Mouse (Mus musculus): Measurements from ENCODE around the gene Vmn1r129. TPM values are rescaled to one million over a fixed set of nuclear protein-coding genes. Genes with fewer than 3 reads are reported as not detected.
"Not testable (repeated sequence)": the region's sequence is repeated elsewhere in the genome, so short reads cannot be mapped to it uniquely, and the experiment has no call there.

Gene Vmn1r129
- polyA plus RNA-seq (2015; fragmentation: Nextera tagmentation; extraction: Ambion mirVana), result not detected in 2 replicates

DNA sequence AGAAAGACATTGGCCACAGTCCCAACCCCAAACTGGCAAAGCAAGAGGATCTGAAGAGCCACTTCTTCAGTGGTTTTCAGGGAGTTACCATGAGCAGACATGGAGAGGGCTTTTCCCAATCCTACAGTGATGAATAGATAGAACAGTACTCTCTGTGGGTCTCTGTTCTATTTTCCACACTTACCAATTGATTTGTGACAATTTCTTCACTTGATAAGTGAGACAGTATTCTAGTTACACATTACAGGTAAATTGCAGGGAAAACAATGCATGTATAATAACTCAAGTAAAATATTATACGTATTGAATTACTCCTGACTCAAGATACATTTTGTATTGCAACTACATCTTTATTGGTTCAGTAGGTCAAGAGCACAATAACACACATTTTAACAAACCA lies at the start of gene Vmn1r129:
Gene Vmn1r129, minus strand, starts transcription at position 101 of the 400 bp plus-strand sequence.
- not testable (repeated sequence) for H3K36me3 ChIP-seq; H3K4me3 ChIP-seq (replicated peaks); H3K27ac ChIP-seq (replicated peaks); H3K27me3 ChIP-seq; H3K4me2 ChIP-seq (replicated peaks); H3K9ac ChIP-seq; H3K4me1 ChIP-seq; H3K9me3 ChIP-seq (replicated peaks); ATAC-seq (ENCODE audit: insufficient number of reproducible peaks, low FRiP score, low TSS enrichment, low read depth)
- no CpG with 5 or more reads among the region's 1 CpGs for WGBS

DNA sequence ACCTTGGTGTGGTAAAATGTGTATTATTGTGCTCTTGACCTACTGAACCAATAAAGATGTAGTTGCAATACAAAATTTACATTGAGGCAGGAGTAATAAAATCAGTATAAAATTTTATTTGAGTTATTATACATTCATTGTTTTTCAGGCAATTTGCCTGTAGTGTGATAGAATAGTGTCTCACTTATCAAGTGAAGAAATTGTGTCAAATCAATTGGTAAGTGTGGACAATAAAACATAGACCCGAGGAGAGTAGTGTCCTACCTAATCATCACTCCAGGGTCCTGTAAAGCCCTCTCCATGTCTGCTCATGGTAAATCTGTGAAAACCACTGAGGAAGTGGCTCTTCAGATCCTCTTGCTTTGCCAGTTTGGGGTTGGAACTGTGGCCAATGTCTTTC lies 12.0 kb downstream of the Vmn1r129 start, which contains the start of gene Vmn1r128:
Gene Vmn1r128, plus strand, starts transcription at position 301 of the 400 bp plus-strand sequence.
- 61% methylated on average over 1 of the region's 1 CpGs for WGBS
- H3K9me3 ChIP-seq (replicated peaks); H3K4me3 ChIP-seq (replicated peaks); H3K27ac ChIP-seq (replicated peaks); H3K36me3 ChIP-seq; H3K9ac ChIP-seq; H3K4me2 ChIP-seq (replicated peaks); H3K27me3 ChIP-seq; ATAC-seq (ENCODE audit: insufficient number of reproducible peaks, low FRiP score, low TSS enrichment, low read depth); H3K4me1 ChIP-seq: not testable (repeated sequence)

DNA sequence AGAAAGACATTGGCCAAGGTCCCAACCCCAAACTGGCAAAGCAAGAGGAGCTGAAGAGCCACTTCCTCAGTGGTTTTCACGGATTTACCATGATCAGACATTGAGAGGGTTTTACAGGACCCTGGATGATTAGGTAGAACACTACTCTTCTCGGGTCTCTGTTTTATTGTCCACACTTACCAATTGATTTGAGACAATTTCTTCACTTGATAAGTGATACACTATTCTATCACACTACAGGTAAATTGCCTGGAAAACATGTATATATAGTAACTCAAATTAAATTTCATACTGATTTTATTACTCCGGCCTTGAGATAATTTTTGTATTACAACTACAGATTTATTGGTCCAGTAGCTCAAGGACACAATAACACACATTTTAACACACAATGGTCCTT lies 41.3 kb downstream of the Vmn1r129 start, which contains the start of gene Vmn1r127:
Gene Vmn1r127, minus strand, starts transcription at position 101 of the 400 bp plus-strand sequence.
- ATAC-seq (ENCODE audit: insufficient number of reproducible peaks, low FRiP score, low TSS enrichment, low read depth), result not testable (repeated sequence)

More for the DNA sequence above, 41.3 kb downstream of the Vmn1r129 start, which contains the start of gene Vmn1r127:
- no CpG with 5 or more reads among the region's 3 CpGs for WGBS
- not testable (repeated sequence) for H3K36me3 ChIP-seq; H3K4me2 ChIP-seq (replicated peaks); H3K4me1 ChIP-seq; H3K9ac ChIP-seq; H3K27me3 ChIP-seq; H3K4me3 ChIP-seq (replicated peaks); H3K27ac ChIP-seq (replicated peaks); H3K9me3 ChIP-seq (replicated peaks)

Other genes starting within 250 kb of the Vmn1r129 start
- not detected in 2 replicates for gene Vmn1r122, start 227.2 kb downstream of the Vmn1r129 start, polyA plus RNA-seq (2015; fragmentation: Nextera tagmentation; extraction: Ambion mirVana)
- not detected in 2 replicates for gene Vmn1r123, start 199.1 kb downstream of the Vmn1r129 start, polyA plus RNA-seq (2015; fragmentation: Nextera tagmentation; extraction: Ambion mirVana)
- gene Gm5157, start 170.9 kb downstream of the Vmn1r129 start, polyA plus RNA-seq (2015; fragmentation: Nextera tagmentation; extraction: Ambion mirVana), result not detected in 2 replicates
- not detected in 2 replicates for gene Vmn1r124, start 100.7 kb downstream of the Vmn1r129 start, polyA plus RNA-seq (2015; fragmentation: Nextera tagmentation; extraction: Ambion mirVana)
- not detected in 2 replicates for gene Vmn1r125, start 89.1 kb downstream of the Vmn1r129 start, polyA plus RNA-seq (2015; fragmentation: Nextera tagmentation; extraction: Ambion mirVana)
- not detected in 2 replicates for gene Vmn1r126, start 59.8 kb downstream of the Vmn1r129 start, polyA plus RNA-seq (2015; fragmentation: Nextera tagmentation; extraction: Ambion mirVana)
- gene Vmn1r127, start 41.4 kb downstream of the Vmn1r129 start, polyA plus RNA-seq (2015; fragmentation: Nextera tagmentation; extraction: Ambion mirVana), result not detected in 2 replicates
- gene Vmn1r128, start 11.9 kb downstream of the Vmn1r129 start, polyA plus RNA-seq (2015; fragmentation: Nextera tagmentation; extraction: Ambion mirVana), result not detected in 2 replicates
- not detected in 2 replicates for gene Gm6882, start 71.5 kb upstream of the Vmn1r129 start, polyA plus RNA-seq (2015; fragmentation: Nextera tagmentation; extraction: Ambion mirVana)
- not detected in 2 replicates for gene Vmn1r130, start 150.5 kb upstream of the Vmn1r129 start, polyA plus RNA-seq (2015; fragmentation: Nextera tagmentation; extraction: Ambion mirVana)
- gene Vmn1r131, start 184.8 kb upstream of the Vmn1r129 start, polyA plus RNA-seq (2015; fragmentation: Nextera tagmentation; extraction: Ambion mirVana), result not detected in 2 replicates